Mouse (Mus musculus) testis, adult 2 months (tissue): ENCODE data around the gene Uba2.

ENCODE experiments used
- CTCF ChIP-seq: fragments of 200-500 bp; IDR thresholded peaks from 2 replicates; pipeline ENCODE4 v1.5.1; 2012; ENCODE audit warnings: low read depth, mild to moderate bottlenecking, inconsistent platforms, low read length, moderate library complexity; ENCODE audit not compliant: control insufficient read depth, insufficient read depth, insufficient replicate concordance
- POLR2A ChIP-seq: fragments of 200-500 bp; IDR thresholded peaks from 2 replicates; pipeline ENCODE4 v1.6.1; 2012; ENCODE audit warnings: low read depth, mild to moderate bottlenecking, inconsistent platforms, low read length, moderate library complexity; ENCODE audit not compliant: control insufficient read depth

DNA sequence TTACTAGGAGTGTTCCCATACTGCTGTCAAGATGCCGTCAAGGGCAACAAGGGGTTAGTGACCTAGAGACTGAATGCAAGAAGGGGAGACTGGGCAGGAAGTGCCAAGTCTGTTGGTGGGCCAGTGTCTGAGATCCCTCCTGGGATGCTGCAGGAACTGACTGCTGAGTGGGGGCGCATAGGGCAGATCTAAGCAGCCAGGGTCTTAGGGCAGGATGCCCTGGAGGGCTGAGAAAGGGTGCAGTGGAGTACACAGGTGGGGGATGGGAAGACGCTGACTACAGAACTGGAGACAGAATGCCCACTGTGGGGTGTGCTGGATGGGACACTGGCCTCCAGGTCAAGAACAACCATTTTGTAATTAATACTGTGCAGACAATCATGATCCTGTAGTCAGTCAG, 14.4 kb upstream of the Uba2 start:
- TF ChIP-seq CTCF (no peak), POLR2A (no peak)
